Mouse (Mus musculus) erythroblast, embryonic 14.5 days (primary cell): ENCODE data around the gene Numb.

ENCODE experiments used
- GATA1 ChIP-seq: IDR thresholded peaks from 2 replicates; pipeline ENCODE4 v1.6.1; 2012; ENCODE audit warnings: low read length, inconsistent platforms, mixed read lengths
- TAL1 ChIP-seq: IDR thresholded peaks from 3 replicates; pipeline ENCODE4 v1.6.1; 2012; ENCODE audit warnings: low read length, inconsistent platforms, mixed read lengths

- no peak for TF ChIP-seq GATA1
- TF ChIP-seq TAL1: no peak
These were observed 30.5 kb downstream of the Numb start for GRCm38 (mm10) chr12:83891278-83891677.
